16 mouse cellular contexts compared by ENCODE assay signal in the genomic region with DNA sequence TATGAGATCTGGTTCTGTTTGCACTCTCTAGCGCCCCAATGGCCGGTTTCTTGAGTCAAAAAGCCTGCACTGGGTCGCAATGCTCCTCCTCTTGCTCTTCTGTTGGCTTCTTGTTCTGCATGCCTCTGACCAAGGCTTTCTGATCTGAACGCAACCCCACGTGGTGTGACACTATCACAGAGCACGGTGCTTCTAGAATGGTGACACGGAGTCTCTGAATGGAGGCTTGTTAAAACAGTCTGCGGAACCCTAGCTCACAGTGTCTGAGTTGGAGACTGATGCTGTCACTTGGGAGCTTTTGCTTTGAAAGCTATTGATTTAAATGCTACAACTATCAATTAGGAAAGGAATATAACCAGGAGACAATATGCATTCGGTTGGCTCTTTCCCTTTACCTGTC.
"Had no signal": no experiment of that assay in that cellular context is flagged by ENCODE, and none has a peak within 500 bp of the region (broad histone marks: within the 10 kb centered on the region; RNA-seq: fewer than 3 reads in every experiment).

No protein-coding gene starts in this region.

- H3K9ac ChIP-seq: liver, embryonic 13.5 days; liver, embryonic 15.5 days; liver, postnatal 0 days; midbrain, embryonic 13.5 days; midbrain, embryonic 15.5 days; neural tube, embryonic 12.5 days; stomach, embryonic 15.5 days had no signal

- H3K4me2 ChIP-seq: liver, embryonic 11.5 days; liver, embryonic 13.5 days; liver, embryonic 15.5 days; midbrain, embryonic 11.5 days; midbrain, embryonic 13.5 days; midbrain, embryonic 15.5 days; neural tube, embryonic 12.5 days; stomach, embryonic 15.5 days had no signal

- H3K36me3 ChIP-seq: liver, embryonic 13.5 days; liver, embryonic 15.5 days; midbrain, embryonic 13.5 days; midbrain, embryonic 15.5 days; neural tube, embryonic 12.5 days; stomach, embryonic 15.5 days had no signal

- H3K9me3 ChIP-seq: liver, embryonic 13.5 days; liver, embryonic 15.5 days; midbrain, embryonic 13.5 days; midbrain, embryonic 15.5 days; neural tube, embryonic 12.5 days; stomach, embryonic 15.5 days had no signal

- H3K27me3 ChIP-seq: liver, embryonic 13.5 days; liver, embryonic 15.5 days; megakaryocyte, embryonic 14.5 days; midbrain, embryonic 13.5 days; midbrain, embryonic 15.5 days; neural tube, embryonic 12.5 days; stomach, embryonic 15.5 days had no signal

- H3K4me3 ChIP-seq: liver, embryonic 13.5 days; liver, embryonic 15.5 days; megakaryocyte, embryonic 14.5 days; midbrain, embryonic 13.5 days; midbrain, embryonic 15.5 days; neural tube, embryonic 12.5 days; stomach, embryonic 15.5 days had no signal

- H3K27ac ChIP-seq: liver, embryonic 13.5 days; liver, embryonic 15.5 days; macrophage; midbrain, embryonic 13.5 days; midbrain, embryonic 15.5 days; neural tube, embryonic 12.5 days; stomach, embryonic 15.5 days; stomach, postnatal 0 days had no signal

- H3K4me1 ChIP-seq: liver, embryonic 13.5 days; liver, embryonic 15.5 days; megakaryocyte, embryonic 14.5 days; stomach, embryonic 15.5 days had no signal

- ATAC-seq: liver, postnatal 0 days; midbrain, embryonic 13.5 days; midbrain, embryonic 15.5 days had no signal

- DNase-seq: liver, embryonic 13.5 days; liver, postnatal 0 days; right cerebral cortex, postnatal 14 days; thymus, adult 2 months; thymus, postnatal 25 days; thymus, postnatal 4 days had no signal
